Mouse (Mus musculus) ES-E14 (cell line): ENCODE results near the gene Usp37.

ENCODE experiments used
- CHD2 ChIP-seq: IDR thresholded peaks from 2 replicates; pipeline ENCODE4 v1.6.1; 2014; ENCODE audit warnings: mild to moderate bottlenecking, low read depth, low read length, inconsistent platforms
- HCFC1 ChIP-seq: IDR thresholded peaks from 2 replicates; pipeline ENCODE4 v1.6.1; 2012; ENCODE audit warnings: low read length, inconsistent platforms, borderline replicate concordance; ENCODE audit not compliant: insufficient read depth
- MAFK ChIP-seq: IDR thresholded peaks from 2 replicates; pipeline ENCODE4 v1.6.1; 2014; ENCODE audit warnings: mild to moderate bottlenecking, low read depth, low read length, inconsistent platforms; ENCODE audit not compliant: insufficient read depth

DNA sequence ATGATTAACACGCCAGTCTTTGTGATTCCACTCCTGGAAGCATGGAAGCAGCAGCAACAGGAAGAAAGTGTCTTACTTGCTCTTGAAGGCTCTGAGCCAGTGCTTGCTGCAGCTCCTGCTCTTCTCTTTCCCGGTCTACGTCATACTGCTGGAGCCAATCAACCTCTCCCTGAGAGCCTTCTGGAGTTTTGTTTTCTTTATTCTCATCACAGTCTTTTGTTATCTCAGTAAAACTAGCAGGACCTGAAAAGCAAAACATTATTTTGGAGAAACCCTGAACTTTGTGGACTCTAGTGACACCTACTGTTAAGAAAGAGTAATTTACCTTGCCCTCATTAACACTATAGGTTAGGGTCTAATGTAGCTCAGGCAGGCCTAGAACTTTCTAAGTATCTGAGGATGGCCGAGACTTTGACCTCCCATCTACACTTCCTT lies 91.5 kb downstream of the Usp37 start:
- TF ChIP-seq CHD2 (no peak), HCFC1 (no peak), MAFK (no peak)
